Mouse (Mus musculus) hematopoietic stem cell, adult 5-6 weeks (primary cell): ENCODE measurements at regions not wholly inside any gene's neighbourhood (a gene's known extent, or its start where the extent isn't known, plus 50 kb on each side); places are given as distances from the start of the nearest gene placed in this dataset.

ENCODE experiments used
- ATAC-seq, 2 experiments: fragments of 125-278 bp in 1 of 2; replicated peaks in 1 of 2; 2 replicates each; pipeline ENCODE4 v1.8.0; 2016 to 2017; ENCODE audit warnings: inconsistent platforms in 2 of 2, mild to moderate bottlenecking in 2 of 2, moderate number of reproducible peaks in 2 of 2, low read depth in 1 of 2, moderate TSS enrichment in 1 of 2; ENCODE audit not compliant: low FRiP score in 2 of 2, poor library complexity in 2 of 2, severe bottlenecking in 2 of 2, insufficient read depth in 1 of 2, low TSS enrichment in 1 of 2

DNA sequence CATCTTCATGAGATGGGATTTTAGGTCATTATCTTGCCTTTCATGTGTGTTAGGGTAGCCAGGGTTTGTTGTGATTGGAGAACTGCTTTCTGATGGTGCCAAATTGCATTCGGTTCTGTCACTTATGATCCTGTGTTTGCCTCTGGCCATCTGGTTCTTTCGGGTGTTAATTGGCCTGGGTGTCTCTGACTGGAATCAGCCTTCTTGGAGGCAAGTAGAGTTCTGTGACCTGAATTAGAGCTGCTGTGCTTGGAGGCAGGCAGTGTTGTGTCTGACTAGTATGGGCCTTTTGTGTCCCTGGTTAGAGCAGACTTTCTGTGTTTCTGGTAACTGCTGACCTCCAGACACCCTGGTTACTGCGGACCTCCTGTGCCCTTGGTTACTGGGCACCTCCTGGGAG is 434.1 kb upstream of the Itga1 start:
- ATAC-seq = no peak

- ATAC-seq = no peak
Measured at GRCm38 (mm10) chr13:115513914-115514313, 412.1 kb upstream of the Itga1 start.

DNA sequence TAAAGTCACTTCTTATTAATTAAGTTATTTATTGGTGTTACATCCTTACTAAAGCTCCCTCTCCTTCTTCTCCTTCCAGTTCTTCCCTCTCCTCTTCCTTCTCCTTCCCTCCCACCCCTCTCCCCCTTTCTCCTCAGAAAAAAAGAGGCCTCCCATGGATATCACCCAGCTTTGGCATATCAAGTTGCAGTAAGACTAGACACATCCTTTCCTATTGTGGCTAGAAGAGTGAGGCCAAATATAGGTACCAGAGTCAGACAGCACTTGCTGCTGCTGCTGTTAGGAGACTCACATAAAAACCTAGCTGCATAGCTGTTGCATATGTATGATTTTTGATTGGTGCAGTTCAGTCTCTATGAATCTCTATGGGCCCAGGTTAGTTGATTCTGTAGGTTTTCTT is 410.4 kb upstream of the Itga1 start:
- no peak for ATAC-seq

DNA sequence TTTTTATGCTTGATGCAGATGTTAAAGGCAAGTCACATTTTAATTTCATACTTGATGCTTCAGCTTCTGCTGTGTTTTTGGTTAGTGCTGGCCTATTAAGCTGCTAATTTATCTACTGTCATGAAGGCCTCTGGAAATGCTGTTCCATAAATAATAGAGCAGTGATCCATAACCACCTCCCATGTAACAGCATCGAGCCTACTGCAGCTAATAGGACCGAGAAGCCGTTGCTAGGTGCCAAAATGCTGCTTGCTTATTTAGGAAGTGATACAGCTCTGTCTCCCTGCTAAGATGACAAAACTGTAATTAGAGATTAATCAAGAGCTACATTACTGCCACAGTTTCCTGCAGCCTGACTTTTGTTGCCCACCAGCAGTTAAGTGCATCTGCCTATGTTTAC is 406.9 kb upstream of the Itga1 start:
- ATAC-seq = no peak

GRCm38 (mm10) chr13:115494399-115494798 is 392.6 kb upstream of the Itga1 start:
- ATAC-seq = no peak

GRCm38 (mm10) chr13:115475861-115476260 is 374.1 kb upstream of the Itga1 start:
- ATAC-seq = no peak

GRCm38 (mm10) chr13:115465689-115466088 is 363.9 kb upstream of the Itga1 start:
- ATAC-seq = no peak

- no peak for ATAC-seq
Measured at GRCm38 (mm10) chr13:115451244-115451643, 349.5 kb upstream of the Itga1 start.

DNA sequence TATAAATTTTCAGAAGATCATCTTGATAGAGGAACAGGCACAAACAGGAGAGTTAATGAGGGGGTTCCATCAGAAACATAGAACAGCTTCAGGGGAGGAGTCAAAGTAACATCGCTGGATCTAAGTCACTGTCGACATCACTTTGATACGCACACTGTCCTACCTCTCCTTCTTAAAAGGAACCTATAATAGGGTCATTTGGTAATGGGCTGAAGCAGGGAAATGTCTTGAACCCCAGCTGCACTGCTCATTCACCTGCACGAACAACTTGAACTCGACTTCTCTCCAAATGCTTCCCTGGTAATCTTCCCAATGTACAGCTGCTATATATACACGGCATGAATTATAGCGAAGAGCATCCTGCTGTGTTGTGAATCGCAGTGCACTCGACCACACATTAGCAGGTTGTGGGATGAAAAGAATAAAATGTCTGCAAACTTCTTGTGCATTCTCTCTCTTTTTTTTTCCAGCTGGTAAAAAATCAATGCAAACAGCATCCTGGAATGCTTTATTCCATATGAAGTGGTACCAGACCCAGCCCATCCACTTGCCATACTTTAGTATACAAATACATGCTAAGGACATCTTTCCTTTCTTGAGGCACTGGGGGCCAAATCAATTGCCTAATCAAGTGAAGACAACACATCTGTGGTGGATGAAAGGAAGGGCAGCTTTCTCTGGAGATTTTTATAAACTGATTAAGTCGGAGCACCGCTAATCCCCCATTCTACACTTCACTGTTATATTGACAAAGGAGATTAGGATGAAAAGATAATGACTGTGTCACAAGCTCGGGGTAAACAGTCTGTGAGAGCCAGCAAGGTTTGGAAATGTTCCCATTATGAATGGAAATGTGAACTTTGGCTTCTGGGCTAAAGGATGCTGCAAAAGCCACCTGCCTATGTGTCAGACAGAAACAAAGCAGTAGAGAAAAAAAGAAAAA is 325.6 kb upstream of the Itga1 start:
- ATAC-seq = no peak

- ATAC-seq = no peak
Measured at GRCm38 (mm10) chr13:115425610-115426562, 324.1 kb upstream of the Itga1 start.

DNA sequence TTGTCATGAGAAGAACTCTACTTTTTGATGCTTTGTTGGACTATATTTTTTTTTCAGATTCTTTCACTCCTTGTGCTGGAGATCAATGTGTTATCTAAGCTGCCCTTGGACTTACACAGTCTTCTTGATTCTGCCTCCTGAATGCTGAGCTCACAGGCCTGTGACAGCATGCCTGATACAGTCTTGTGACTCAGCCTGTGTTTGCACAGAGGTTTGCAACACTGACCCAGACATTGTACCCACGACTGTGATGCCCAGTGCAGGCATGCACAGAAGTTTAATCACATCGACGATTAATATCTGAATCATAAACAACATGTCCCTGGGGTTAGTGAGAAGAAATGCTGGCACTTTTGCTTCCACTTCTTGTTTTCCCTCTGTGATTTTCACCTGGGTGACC is 322.0 kb upstream of the Itga1 start:
- ATAC-seq = no peak

DNA sequence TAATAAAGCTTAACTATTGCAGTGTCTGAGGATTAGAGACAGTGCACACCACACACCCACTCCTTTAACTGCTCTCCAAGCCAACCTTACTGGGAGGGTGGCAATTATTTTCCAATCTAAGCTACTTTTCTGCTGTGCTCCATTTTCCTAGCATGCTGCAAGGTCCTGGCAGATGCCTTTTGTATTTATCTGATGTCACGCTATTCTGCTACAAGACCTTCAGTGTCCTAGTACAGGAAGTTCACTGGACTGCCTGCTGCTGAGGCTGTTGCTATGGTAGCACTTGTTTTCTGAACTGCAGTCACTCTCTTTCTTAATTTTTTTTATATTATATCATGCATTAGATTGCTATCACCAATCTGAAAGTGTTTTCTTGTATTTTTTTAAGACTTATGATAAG is 319.7 kb upstream of the Itga1 start:
- no peak for ATAC-seq

- ATAC-seq = no peak
Measured at GRCm38 (mm10) chr13:115417829-115418228, 316.1 kb upstream of the Itga1 start.

GRCm38 (mm10) chr13:115413721-115414531 is 312.2 kb upstream of the Itga1 start:
- no peak for ATAC-seq

DNA sequence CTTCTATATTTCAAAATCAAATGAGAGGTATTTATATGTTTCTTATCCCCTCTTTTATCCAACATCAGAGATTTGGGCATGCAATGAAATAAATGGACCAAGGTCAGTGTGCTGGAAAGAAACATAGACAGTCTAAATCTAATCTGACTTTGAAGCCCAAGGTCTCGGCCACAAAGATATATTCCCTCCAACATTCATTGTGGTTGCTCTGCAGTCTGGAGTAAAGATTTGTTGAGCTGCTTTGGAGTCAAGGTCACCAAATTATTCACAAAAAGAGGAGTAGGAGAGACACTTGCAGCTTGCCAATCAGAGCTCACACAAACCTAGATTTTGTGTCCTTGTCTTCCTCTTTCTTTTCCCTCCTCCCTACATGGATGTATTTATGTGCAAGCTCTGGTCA is 304.2 kb upstream of the Itga1 start:
- no peak for ATAC-seq

DNA sequence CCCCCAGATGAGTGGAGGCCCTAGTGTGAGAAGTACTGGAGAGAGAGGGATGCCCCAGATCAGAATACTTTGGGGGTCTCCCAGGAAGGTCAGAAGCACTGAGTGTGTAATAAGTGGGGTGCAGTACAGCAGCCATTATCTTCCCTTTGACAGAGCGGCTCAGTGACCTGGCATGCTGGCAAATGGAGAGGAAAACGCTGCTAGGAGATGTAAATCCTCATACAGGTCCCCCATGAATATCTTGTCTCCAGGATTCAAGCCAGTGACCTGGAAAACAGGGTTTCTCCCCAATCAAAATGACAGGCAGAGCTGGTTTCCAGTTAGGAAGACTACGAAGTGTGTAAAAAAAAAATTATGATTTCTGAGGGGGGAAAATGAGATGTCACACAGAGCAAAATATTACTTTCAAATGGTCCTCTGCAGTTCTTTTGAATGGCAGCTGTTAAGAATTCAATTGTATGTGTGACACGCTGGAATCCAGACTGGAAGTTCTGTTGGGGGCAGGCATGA is 299.0 kb upstream of the Itga1 start:
- ATAC-seq = no peak

- no peak for ATAC-seq
Measured at GRCm38 (mm10) chr13:115379682-115380081, 277.9 kb upstream of the Itga1 start.
